Mouse (Mus musculus) midbrain, embryonic 13.5 days (tissue): ENCODE results near the gene Emid1. TPM values are rescaled to one million over a fixed set of nuclear protein-coding genes. Genes with fewer than 3 reads are reported as not detected.
A peak's percentile ranks its signal among the peaks of the same experiment; 100 is the strongest.

ENCODE experiments used
- ATAC-seq: fragments of 200-750 bp; cut with Nextera tagmentation; 2 replicates; pipeline ENCODE4 v1.8.0; 2017; ENCODE audit warnings: mild to moderate bottlenecking, moderate TSS enrichment, moderate library complexity
- H3K27ac ChIP-seq: fragments of 300-500 bp; sonication (generic); 2 replicates; pipeline ENCODE4 v1.5.1; 2015; ENCODE audit warnings: inconsistent platforms, mild to moderate bottlenecking, moderate library complexity
- H3K27me3 ChIP-seq: fragments of 300-500 bp; sonication (generic); 2 replicates; pipeline ENCODE4 v1.6.1; 2015; ENCODE audit warnings: mild to moderate bottlenecking, inconsistent platforms
- H3K36me3 ChIP-seq: fragments of 300-500 bp; sonication (generic); 2 replicates; pipeline ENCODE4 v1.6.1; 2015; ENCODE audit warnings: mild to moderate bottlenecking, inconsistent platforms
- H3K4me1 ChIP-seq: fragments of 300-500 bp; sonication (generic); replicated peaks from 2 replicates; pipeline ENCODE4 v1.6.1; 2015; ENCODE audit warnings: inconsistent platforms
- H3K4me2 ChIP-seq: fragments of 300-500 bp; sonication (generic); replicated peaks from 2 replicates; pipeline ENCODE4 v1.6.1; 2015; ENCODE audit warnings: moderate library complexity, mild to moderate bottlenecking, inconsistent platforms
- H3K4me3 ChIP-seq: fragments of 300-500 bp; sonication (generic); replicated peaks from 2 replicates; pipeline ENCODE4 v1.5.1; 2015; ENCODE audit warnings: mild to moderate bottlenecking, inconsistent platforms
- H3K9ac ChIP-seq: fragments of 300-500 bp; sonication (generic); replicated peaks from 2 replicates; pipeline ENCODE4 v1.6.1; 2015; ENCODE audit warnings: mild to moderate bottlenecking, inconsistent platforms
- H3K9me3 ChIP-seq: fragments of 300-500 bp; sonication (generic); 2 replicates; pipeline ENCODE4 v1.6.1; 2016; ENCODE audit warnings: mild to moderate bottlenecking, inconsistent platforms
- WGBS: fragments of 180-500 bp; shearing (Covaris S2); methylation state at CpG from one replicate; pipeline ENCODE4 v1.1.7; 2015; 5-methylcytosine and 5-hydroxymethylcytosine counted together
- polyA plus RNA-seq: library from polyadenylated mRNA; unstranded; fragments of >200 nt; fragmentation: Nextera tagmentation; extraction: Ambion mirVana; gene quantifications from 2 replicates; pipeline ENCODE4 v1.2.1, GENCODE M21; 2015

Emid1 gene
- polyA plus RNA-seq, 1 experiment from 2014 or later, result 6.7 TPM

DNA sequence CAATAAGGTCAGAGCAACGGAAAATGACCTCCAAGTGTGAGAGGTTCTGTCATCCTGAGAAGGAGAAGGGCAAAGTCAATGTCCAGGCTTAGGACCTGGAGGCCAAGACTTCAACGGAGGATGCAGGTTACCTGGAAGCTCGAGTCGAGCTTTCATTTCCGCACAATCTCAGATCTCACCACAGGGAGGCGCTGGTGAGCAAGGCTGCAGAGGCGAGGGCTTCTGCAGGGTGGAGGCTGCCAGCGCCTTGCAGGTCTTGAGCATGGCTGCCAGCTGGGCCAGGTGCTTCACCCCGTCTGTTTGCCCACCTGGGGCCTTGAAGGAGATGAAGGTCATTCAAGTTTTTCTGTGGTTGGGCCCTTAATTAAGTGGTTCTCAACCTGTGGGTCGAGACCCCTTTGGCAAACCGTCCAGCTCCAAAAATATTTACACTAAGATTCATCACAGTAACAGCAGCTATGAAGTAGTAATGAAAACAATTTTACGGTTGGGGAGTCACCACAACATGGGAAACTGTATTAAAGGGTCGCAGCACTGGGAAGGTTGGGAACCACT lies 29.9 kb upstream of the Emid1 start:
- ATAC-seq, result no peak
- no peaks in the 10 kb centered on the region for H3K9me3 ChIP-seq
- no peak overlapping the region for H3K27ac ChIP-seq
- no peak overlapping the region for H3K9ac ChIP-seq
- no peak overlapping the region for H3K4me2 ChIP-seq
- H3K27me3 ChIP-seq, result no peaks in the 10 kb centered on the region
- no peaks in the 10 kb centered on the region for H3K36me3 ChIP-seq
- peaks cover 21% of the 10 kb centered on the region for H3K4me1 ChIP-seq
- no peak overlapping the region for H3K4me3 ChIP-seq
- 25% methylated on average over 13 of the region's 13 CpGs for WGBS

DNA sequence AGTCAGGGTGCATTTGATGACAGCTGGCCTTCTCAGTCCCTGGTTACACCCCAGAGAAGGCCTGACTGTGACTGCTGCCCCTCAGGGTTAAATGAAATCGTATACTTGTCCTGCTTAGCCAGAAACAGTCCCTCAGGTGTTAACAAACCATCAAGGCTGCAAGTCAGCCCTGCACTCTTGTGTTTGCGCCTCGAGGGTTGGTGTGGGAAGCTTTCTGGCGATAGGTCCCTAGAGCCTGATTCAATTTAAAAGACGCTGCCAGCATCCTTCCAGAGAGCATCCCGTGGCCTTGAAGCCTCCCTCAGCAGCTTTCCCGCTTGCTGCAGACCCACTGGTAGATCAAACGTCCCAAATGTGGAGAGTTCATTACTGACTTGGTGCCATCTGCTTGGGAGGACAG lies 27.3 kb upstream of the Emid1 start:
- H3K27ac ChIP-seq, result no peak overlapping the region; the same call in 1 of the 2 replicates
- WGBS, result 37% methylated on average over 8 of the region's 8 CpGs
- H3K4me1 ChIP-seq, result peaks cover 14% of the 10 kb centered on the region
- no peak overlapping the region for H3K4me3 ChIP-seq
- no peak overlapping the region for H3K9ac ChIP-seq
- ATAC-seq, result no peak
- no peaks in the 10 kb centered on the region for H3K27me3 ChIP-seq
- no peaks in the 10 kb centered on the region for H3K36me3 ChIP-seq
- H3K9me3 ChIP-seq, result no peaks in the 10 kb centered on the region
- no peak overlapping the region for H3K4me2 ChIP-seq

GRCm38 (mm10) chr11:5177171-5177570 lies 25.1 kb upstream of the Emid1 start:
- Histone ChIP-seq H3K4me2 (no peak overlapping the region), H3K27ac (no peak overlapping the region), H3K36me3 (no peaks in the 10 kb centered on the region), H3K27me3 (no peaks in the 10 kb centered on the region), H3K9ac (no peak overlapping the region), H3K4me3 (no peak overlapping the region), H3K4me1 (peaks cover 15% of the 10 kb centered on the region), H3K9me3 (no peaks in the 10 kb centered on the region)
- no peak for ATAC-seq
- WGBS, result 85% methylated on average over 12 of the region's 12 CpGs

- no peak overlapping the region for H3K4me2 ChIP-seq
- no peak overlapping the region for H3K4me3 ChIP-seq
- no peaks in the 10 kb centered on the region for H3K36me3 ChIP-seq
- H3K9me3 ChIP-seq, result no peaks in the 10 kb centered on the region
- no peak overlapping the region for H3K9ac ChIP-seq
- no peak overlapping the region for H3K27ac ChIP-seq
- H3K27me3 ChIP-seq, result no peaks in the 10 kb centered on the region
- ATAC-seq, result no peak
- peaks cover 15% of the 10 kb centered on the region for H3K4me1 ChIP-seq
- 77% methylated on average over 8 of the region's 8 CpGs for WGBS
Measured at GRCm38 (mm10) chr11:5176685-5177084, 24.6 kb upstream of the Emid1 start.

GRCm38 (mm10) chr11:5175866-5176265 lies 23.8 kb upstream of the Emid1 start:
- ATAC-seq, result no peak
- no peaks in the 10 kb centered on the region for H3K27me3 ChIP-seq
- H3K9me3 ChIP-seq, result no peaks in the 10 kb centered on the region
- no peaks in the 10 kb centered on the region for H3K36me3 ChIP-seq
- H3K27ac ChIP-seq, result no peak overlapping the region
- H3K4me2 ChIP-seq, result no peak overlapping the region
- 92% methylated on average over 2 of the region's 2 CpGs for WGBS
- H3K4me3 ChIP-seq, result no peak overlapping the region
- H3K4me1 ChIP-seq, result peaks cover 15% of the 10 kb centered on the region
- H3K9ac ChIP-seq, result no peak overlapping the region

GRCm38 (mm10) chr11:5175141-5175540 lies 23.1 kb upstream of the Emid1 start:
- no peaks in the 10 kb centered on the region for H3K36me3 ChIP-seq
- H3K4me3 ChIP-seq, result no peak overlapping the region
- WGBS, result 88% methylated on average over 7 of the region's 7 CpGs
- H3K27me3 ChIP-seq, result no peaks in the 10 kb centered on the region
- H3K9me3 ChIP-seq, result no peaks in the 10 kb centered on the region
- no peak overlapping the region for H3K4me2 ChIP-seq
- ATAC-seq, result no peak
- no peak overlapping the region for H3K27ac ChIP-seq
- H3K4me1 ChIP-seq, result peaks cover 15% of the 10 kb centered on the region
- H3K9ac ChIP-seq, result no peak overlapping the region

- Histone ChIP-seq H3K4me2 (no peak overlapping the region), H3K4me1 (peaks cover 9% of the 10 kb centered on the region; the same call in 1 of the 2 replicates), H3K27me3 (no peaks in the 10 kb centered on the region), H3K9ac (no peak overlapping the region), H3K9me3 (no peaks in the 10 kb centered on the region), H3K4me3 (no peak overlapping the region), H3K36me3 (no peaks in the 10 kb centered on the region), H3K27ac (no peak overlapping the region)
- ATAC-seq, result no peak
- WGBS, result 49% methylated on average over 3 of the region's 3 CpGs
Measured at GRCm38 (mm10) chr11:5172861-5173260, 20.8 kb upstream of the Emid1 start.

GRCm38 (mm10) chr11:5167311-5167710 lies 15.3 kb upstream of the Emid1 start:
- Histone ChIP-seq H3K4me2 (no peak overlapping the region), H3K9me3 (no peaks in the 10 kb centered on the region), H3K4me1 (peaks cover 31% of the 10 kb centered on the region), H3K27ac (peak overlapping the region; percentile 40; the same call in 1 of the 2 replicates), H3K36me3 (no peaks in the 10 kb centered on the region), H3K9ac (no peak overlapping the region), H3K4me3 (no peak overlapping the region), H3K27me3 (no peaks in the 10 kb centered on the region)
- 0 out of 2 replicates have a peak, but pooled peaks have one; percentile 38 for ATAC-seq
- WGBS, result 58% methylated on average over 9 of the region's 9 CpGs

DNA sequence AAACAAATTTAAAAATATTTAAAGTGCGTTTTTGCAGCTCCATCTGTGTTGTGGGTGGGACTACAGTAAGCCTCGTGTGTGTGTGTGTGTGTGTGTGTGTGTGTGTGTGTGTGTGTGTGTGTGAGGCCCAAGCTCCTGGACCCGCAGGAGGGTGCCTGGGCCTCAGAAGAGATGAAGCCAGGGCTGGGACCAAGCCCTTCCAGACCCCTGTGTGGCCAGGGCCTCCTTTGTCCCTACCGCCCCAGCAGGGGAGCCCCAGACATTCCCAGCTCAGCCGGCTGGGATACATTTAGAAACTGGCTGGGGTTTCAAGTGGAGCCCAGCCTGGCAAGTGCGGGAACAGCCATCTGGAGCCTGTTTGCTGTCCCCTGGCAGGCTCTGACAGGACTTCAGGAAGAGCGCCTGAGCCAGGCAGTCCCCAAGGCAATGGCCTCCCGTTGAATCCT lies 13.4 kb upstream of the Emid1 start:
- peaks cover 31% of the 10 kb centered on the region for H3K4me1 ChIP-seq
- WGBS, result 18% methylated on average over 8 of the region's 8 CpGs
- H3K27me3 ChIP-seq, result no peaks in the 10 kb centered on the region
- no peaks in the 10 kb centered on the region for H3K36me3 ChIP-seq
- no peak overlapping the region for H3K4me3 ChIP-seq
- H3K9me3 ChIP-seq, result no peaks in the 10 kb centered on the region
- peak; percentile 60; the same call in 1 of the 2 replicates for ATAC-seq
- 0 out of 2 replicates have a peak overlapping the region, but pooled peaks have one; percentile 42 for H3K9ac ChIP-seq
- H3K27ac ChIP-seq, result peak overlapping the region; percentile 19; the same call in 1 of the 2 replicates
- no peak overlapping the region for H3K4me2 ChIP-seq

DNA sequence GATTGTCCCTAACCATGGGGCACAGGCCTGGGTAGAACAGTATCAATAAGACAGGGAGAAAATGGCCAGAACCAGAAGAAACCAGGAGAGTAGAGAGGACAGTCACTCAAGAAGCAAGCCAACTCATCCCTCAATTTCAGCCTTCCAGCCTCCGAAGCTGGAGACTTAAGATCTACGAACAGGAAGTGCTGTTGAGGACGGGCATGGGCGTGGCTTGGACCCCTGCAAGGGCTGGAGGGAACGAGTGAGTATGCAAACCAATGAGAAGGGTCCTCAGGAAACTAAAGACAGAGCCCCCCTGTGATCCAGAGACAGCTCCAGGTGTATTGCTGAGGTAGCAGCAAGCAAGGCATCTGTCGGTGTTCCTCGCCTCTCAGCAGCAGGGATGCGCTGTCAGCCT lies 12.3 kb upstream of the Emid1 start:
- no peak overlapping the region for H3K9ac ChIP-seq
- 27% methylated on average over 8 of the region's 8 CpGs for WGBS

GRCm38 (mm10) chr11:5163421-5163820 lies 11.4 kb upstream of the Emid1 start:
- ATAC-seq, result no peak
- no peak overlapping the region for H3K4me2 ChIP-seq
- WGBS, result 91% methylated on average over 8 of the region's 8 CpGs
- H3K27me3 ChIP-seq, result no peaks in the 10 kb centered on the region
- no peak overlapping the region for H3K9ac ChIP-seq
- peaks cover 31% of the 10 kb centered on the region for H3K4me1 ChIP-seq
- H3K27ac ChIP-seq, result no peak overlapping the region
- no peak overlapping the region for H3K4me3 ChIP-seq
- no peaks in the 10 kb centered on the region for H3K9me3 ChIP-seq
- no peaks in the 10 kb centered on the region for H3K36me3 ChIP-seq

More for the DNA sequence above, 12.3 kb upstream of the Emid1 start:
- H3K4me2 ChIP-seq, result no peak overlapping the region
- no peaks in the 10 kb centered on the region for H3K9me3 ChIP-seq
- peaks cover 31% of the 10 kb centered on the region for H3K4me1 ChIP-seq
- H3K27ac ChIP-seq, result no peak overlapping the region
- no peak for ATAC-seq
- H3K4me3 ChIP-seq, result no peak overlapping the region
- H3K27me3 ChIP-seq, result no peaks in the 10 kb centered on the region
- no peaks in the 10 kb centered on the region for H3K36me3 ChIP-seq

- no peaks in the 10 kb centered on the region for H3K27me3 ChIP-seq
- no peak overlapping the region for H3K27ac ChIP-seq
- no peak overlapping the region for H3K9ac ChIP-seq
- no peak overlapping the region for H3K4me3 ChIP-seq
- peaks cover 12% of the 10 kb centered on the region for H3K4me1 ChIP-seq
- no peaks in the 10 kb centered on the region for H3K9me3 ChIP-seq
- no peak for ATAC-seq
- H3K4me2 ChIP-seq, result no peak overlapping the region
- 76% methylated on average over 17 of the region's 17 CpGs for WGBS
- no peaks in the 10 kb centered on the region for H3K36me3 ChIP-seq
Measured at GRCm38 (mm10) chr11:5160722-5161485, 8.8 kb upstream of the Emid1 start.
